Mouse (Mus musculus) limb, embryonic 14.5 days (tissue): ENCODE results near the gene Pax6. TPM values are rescaled to one million over a fixed set of nuclear protein-coding genes. Genes with fewer than 3 reads are reported as not detected.

Source experiments
- ATAC-seq: fragments of 200-750 bp; cut with Nextera tagmentation; 2 replicates; pipeline ENCODE4 v1.8.0; 2017; ENCODE audit warnings: low read depth, moderate number of reproducible peaks, moderate TSS enrichment; ENCODE audit not compliant: low FRiP score
- DNase-seq: peaks from one replicate; pipeline ENCODE4 v3.0.0-alpha.2; 2015; ENCODE audit warnings: low spot score
- H3K27ac ChIP-seq: fragments of 300-500 bp; sonication (generic); replicated peaks from 2 replicates; pipeline ENCODE4 v1.5.1; 2014; ENCODE audit warnings: low read depth, mild to moderate bottlenecking, low read length, moderate library complexity, mixed read lengths
- H3K27me3 ChIP-seq: fragments of 300-500 bp; sonication (generic); 2 replicates; pipeline ENCODE4 v1.6.1; 2014; ENCODE audit warnings: low read length, mixed read lengths; ENCODE audit not compliant: control insufficient read depth, insufficient read depth
- H3K36me3 ChIP-seq: fragments of 300-500 bp; sonication (generic); 2 replicates; pipeline ENCODE4 v1.6.1; 2014; ENCODE audit warnings: mild to moderate bottlenecking, low read length, moderate library complexity, mixed read lengths; ENCODE audit not compliant: control insufficient read depth, insufficient read depth
- H3K4me1 ChIP-seq: fragments of 300-500 bp; sonication (generic); 2 replicates; pipeline ENCODE4 v1.6.1; 2014; ENCODE audit warnings: antibody characterized with exemption, low read length, mixed read lengths; ENCODE audit not compliant: control insufficient read depth, insufficient read depth
- H3K4me2 ChIP-seq: fragments of 300-500 bp; sonication (generic); replicated peaks from 2 replicates; pipeline ENCODE4 v1.6.1; 2014; ENCODE audit warnings: low read depth, mild to moderate bottlenecking, low read length, moderate library complexity; ENCODE audit not compliant: severe bottlenecking
- H3K4me3 ChIP-seq: fragments of 300-500 bp; sonication (generic); replicated peaks from 2 replicates; pipeline ENCODE4 v1.5.1; 2014; ENCODE audit warnings: low read length
- H3K9ac ChIP-seq: fragments of 300-500 bp; sonication (generic); 2 replicates; pipeline ENCODE4 v1.6.1; 2014; ENCODE audit warnings: mild to moderate bottlenecking, low read depth, low read length, moderate library complexity; ENCODE audit not compliant: severe bottlenecking
- H3K9me3 ChIP-seq: fragments of 300-500 bp; sonication (generic); 2 replicates; pipeline ENCODE4 v1.6.1; 2016; ENCODE audit warnings: low read length; ENCODE audit not compliant: control insufficient read depth
- POLR2A ChIP-seq: fragments of 200-500 bp; IDR thresholded peaks from 2 replicates; pipeline ENCODE4 v1.8.0; 2012; ENCODE audit warnings: inconsistent platforms, mild to moderate bottlenecking, moderate library complexity, borderline replicate concordance; ENCODE audit not compliant: insufficient read depth, insufficient read length; ENCODE audit errors: extremely low read depth
- WGBS: fragments of 180-500 bp; shearing (Covaris S2); extraction: QIAGEN DNeasy Blood & Tissue Kit; methylation state at CpG from one replicate; pipeline ENCODE4 v1.1.7; 2014; 5-methylcytosine and 5-hydroxymethylcytosine counted together
- polyA plus RNA-seq, 2 experiments: library from polyadenylated mRNA; depleted of rRNA in 1 of 2; stranded (reverse) in 1 of 2; unstranded in 1 of 2; fragments of >200 nt; fragmentation: Nextera tagmentation in 1 of 2; extraction: Ambion mirVana in 1 of 2; gene quantifications; 2 replicates each; pipeline versions ENCODE4 v1.2.1 to v1.2.3; 2012 to 2014

The Pax6 gene
- polyA plus RNA-seq, 2 experiments, result 0.44 to 0.48 TPM

DNA sequence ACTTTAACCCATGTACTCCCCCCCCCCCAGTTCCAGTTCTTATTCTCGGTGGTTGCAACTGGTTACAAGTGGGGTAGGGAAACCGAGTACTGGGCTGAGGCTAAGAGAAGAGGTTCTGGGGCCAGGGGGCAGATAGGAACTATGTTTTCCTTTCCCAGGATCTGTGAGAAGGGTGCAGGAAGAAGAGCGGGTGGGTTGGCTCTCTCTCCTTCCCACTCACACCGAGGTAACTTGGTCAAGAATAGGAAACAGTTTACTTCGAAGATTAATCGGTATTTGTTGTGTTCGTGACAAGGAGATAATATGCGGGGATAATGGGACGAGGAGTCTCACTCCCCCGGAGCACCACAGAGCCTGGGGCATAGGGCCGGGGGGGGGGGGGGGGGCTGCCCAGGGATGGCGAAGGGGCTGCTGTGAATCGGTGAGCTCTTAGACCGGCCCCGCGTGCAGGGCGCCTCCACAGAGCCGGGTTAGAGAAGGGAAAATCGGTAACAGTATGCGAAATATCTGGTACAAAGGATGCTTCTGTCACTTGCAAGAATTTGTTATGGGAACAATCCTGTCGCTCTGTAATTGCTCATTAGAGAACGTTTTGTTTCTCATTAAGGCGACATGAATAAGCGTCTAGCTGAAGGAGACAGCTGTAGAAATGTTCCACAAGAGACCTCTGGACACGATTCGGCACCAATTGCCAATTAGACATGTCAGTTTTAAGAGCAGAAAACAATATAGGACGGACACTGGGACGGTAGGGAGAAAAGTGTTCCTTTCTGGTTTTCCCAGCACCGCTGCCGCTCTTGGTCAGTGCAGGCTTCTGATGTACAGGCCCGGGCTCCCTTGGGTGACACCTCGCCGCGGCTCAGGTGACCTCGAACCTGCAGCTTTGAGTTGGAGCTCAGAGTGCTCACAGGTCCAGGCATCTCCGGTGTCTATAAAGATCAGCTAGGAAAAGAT, 17.9 kb downstream of the Pax6 start:
- ATAC-seq, result no peak

DNA sequence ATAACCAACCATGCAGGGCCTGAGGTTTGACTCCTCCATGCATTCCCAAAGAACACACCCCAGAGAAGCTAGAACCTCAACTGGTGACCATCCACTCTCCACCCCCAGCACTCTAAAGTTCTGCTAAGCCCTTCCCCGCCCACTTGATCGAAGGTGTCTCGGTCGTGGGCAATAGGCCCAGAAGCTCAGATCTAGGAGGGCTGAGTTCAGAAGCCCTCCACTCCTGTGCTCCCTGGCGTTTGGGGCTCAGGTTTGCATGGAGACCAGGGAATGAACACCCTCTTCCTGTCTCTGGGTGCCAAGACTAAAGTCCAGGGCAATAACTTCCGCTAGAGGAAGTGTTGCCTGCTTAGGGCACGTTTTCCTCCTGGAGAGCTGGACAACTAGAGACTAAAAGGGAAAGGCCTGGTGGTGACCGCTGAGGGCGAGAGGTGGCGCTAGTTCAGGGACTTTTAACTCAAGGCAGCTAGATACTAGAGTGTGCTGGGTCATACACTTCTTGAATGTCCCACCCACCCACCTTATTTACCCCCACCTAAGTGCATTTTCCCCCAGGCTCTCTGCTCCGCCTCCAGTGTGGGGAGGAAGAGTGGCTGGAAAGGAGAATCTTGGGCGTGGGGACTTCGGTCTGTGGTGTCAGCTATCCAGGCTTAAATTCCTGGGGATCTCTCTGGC, 18.8 kb downstream of the Pax6 start:
- no peak for TF ChIP-seq POLR2A
- ATAC-seq (no peak), DNase-seq (no peak)
- Histone ChIP-seq H3K4me3 (peak overlapping the region; percentile 13; the same call in 1 of the 2 replicates), H3K27ac (no peak overlapping the region), H3K4me1 (0 out of 2 replicates have a peak, but pooled peaks cover 5% of the 10 kb centered on the region), H3K4me2 (peak overlapping the region; percentile 16; the same call in 1 of the 2 replicates), H3K27me3 (peaks cover 95% of the 10 kb centered on the region), H3K9ac (no peak overlapping the region), H3K36me3 (no peaks in the 10 kb centered on the region), H3K9me3 (no peaks in the 10 kb centered on the region)
- WGBS, result 1% methylated on average over 13 of the region's 13 CpGs

More for the DNA sequence above, 17.9 kb downstream of the Pax6 start:
- H3K4me2 ChIP-seq, result no peak overlapping the region
- no peaks in the 10 kb centered on the region for H3K36me3 ChIP-seq
- H3K27me3 ChIP-seq, result peaks cover 95% of the 10 kb centered on the region
- no peak overlapping the region for H3K9ac ChIP-seq
- H3K27ac ChIP-seq, result no peak overlapping the region
- no peaks in the 10 kb centered on the region for H3K9me3 ChIP-seq
- no peak for TF ChIP-seq POLR2A
- H3K4me3 ChIP-seq, result no peak overlapping the region
- H3K4me1 ChIP-seq, result 0 out of 2 replicates have a peak, but pooled peaks cover 5% of the 10 kb centered on the region
- 3% methylated on average over 32 of the region's 36 CpGs for WGBS
- no peak for DNase-seq

DNA sequence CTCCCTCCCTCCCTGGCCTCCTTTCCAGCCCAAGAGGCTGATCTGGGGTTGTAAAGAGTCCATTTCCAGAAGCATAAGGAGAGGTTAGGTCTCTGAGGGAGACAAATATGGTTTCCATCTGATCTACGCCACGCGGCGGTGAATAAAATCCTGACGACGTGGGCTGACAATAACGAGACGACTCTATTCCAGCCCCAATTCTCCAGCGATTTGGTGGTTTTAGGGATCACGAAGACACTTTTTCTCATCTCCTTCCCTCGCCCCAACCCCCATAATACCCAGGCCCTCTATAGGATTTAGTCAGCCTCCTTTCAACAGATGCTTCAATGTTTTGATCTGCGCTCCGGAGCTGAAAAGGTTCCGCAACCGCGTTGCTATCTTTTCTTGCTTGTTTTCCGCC, 19.3 kb downstream of the Pax6 start:
- DNase-seq (no peak), ATAC-seq (no peak)
- no peak overlapping the region for H3K9ac ChIP-seq
- H3K27me3 ChIP-seq, result peaks cover 94% of the 10 kb centered on the region
- H3K4me3 ChIP-seq, result peak overlapping the region; percentile 13
- 0 out of 2 replicates have a peak, but pooled peaks cover 5% of the 10 kb centered on the region for H3K4me1 ChIP-seq
- no peak overlapping the region for H3K27ac ChIP-seq
- no peaks in the 10 kb centered on the region for H3K36me3 ChIP-seq
- WGBS, result 1% methylated on average over 17 of the region's 17 CpGs
- no peaks in the 10 kb centered on the region for H3K9me3 ChIP-seq
- no peak for TF ChIP-seq POLR2A
- H3K4me2 ChIP-seq, result peak overlapping the region; percentile 16; the same call in 1 of the 2 replicates

DNA sequence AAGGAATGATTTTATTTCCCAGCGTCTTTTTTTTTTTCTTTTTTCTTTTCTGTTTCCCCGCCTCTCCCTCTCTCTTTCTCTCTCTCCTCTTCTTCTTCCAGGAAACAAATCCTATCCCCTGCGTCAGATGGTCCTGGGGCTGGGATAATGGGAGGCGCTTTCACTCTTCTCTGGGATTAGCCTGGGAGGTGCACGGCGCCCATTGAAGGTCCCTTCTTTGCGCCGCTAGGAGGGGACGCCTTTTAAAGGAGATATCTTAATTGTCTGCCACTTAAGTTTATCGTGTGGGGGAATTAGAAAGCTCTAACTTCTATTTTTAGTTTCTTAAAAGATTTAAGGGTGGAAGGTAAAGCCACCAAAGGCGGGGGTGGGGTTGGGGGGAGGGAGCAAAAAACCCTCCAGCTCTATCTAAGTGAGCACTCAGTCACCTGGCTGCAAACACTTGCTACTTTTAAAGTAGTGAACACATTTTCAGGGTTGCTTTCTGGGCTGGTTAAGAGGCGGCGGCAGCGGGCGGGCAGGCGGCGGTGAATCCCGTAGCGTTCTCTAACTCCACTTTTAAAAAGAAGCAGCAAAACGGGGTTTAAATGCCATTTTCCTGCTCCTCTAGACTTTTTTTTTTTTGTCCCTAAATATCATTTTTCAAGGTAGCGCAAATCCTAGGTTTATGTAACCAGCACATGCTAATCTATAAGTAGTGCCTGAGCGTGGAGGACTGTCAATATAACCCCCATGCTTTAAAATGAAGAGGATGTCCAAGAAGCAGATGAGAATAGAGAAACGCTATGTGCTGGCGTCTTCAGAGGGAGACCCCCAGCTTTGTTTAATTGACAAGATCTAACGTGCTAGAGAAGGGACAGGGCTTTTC, 20.0 kb downstream of the Pax6 start:
- Histone ChIP-seq H3K4me2 (0 out of 2 replicates have a peak overlapping the region, but pooled peaks have one; percentile 16), H3K9ac (no peak overlapping the region), H3K27ac (no peak overlapping the region), H3K4me1 (0 out of 2 replicates have a peak, but pooled peaks cover 5% of the 10 kb centered on the region), H3K27me3 (peaks cover 89% of the 10 kb centered on the region), H3K4me3 (no peak overlapping the region; the same call in 1 of the 2 replicates), H3K36me3 (no peaks in the 10 kb centered on the region), H3K9me3 (no peaks in the 10 kb centered on the region)
- no peak for DNase-seq
- TF ChIP-seq POLR2A, result no peak
- 2% methylated on average over 25 of the region's 25 CpGs for WGBS
- no peak for ATAC-seq
